In genomic region chr4:87651275-87651674, GRCm38 (mm10) we compare ENCODE assay signal across 14 mouse cellular contexts.
DNase-seq lines count a peak whose midpoint lies in the region; ATAC-seq lines count a peak whose summit lies in the region.
"Had no signal": no experiment of that assay in that cellular context is flagged by ENCODE, and none has a peak within 500 bp of the region (broad histone marks: within the 10 kb centered on the region; RNA-seq: fewer than 3 reads in every experiment).

No protein-coding gene starts in this region.

- H3K27ac ChIP-seq in hindbrain, embryonic 13.5 days: peak overlapping the region; percentile 45; the same call in 1 of the 2 replicates
- H3K27ac ChIP-seq in hindbrain, embryonic 11.5 days (ENCODE audit: low read depth, low read length): no peak overlapping the region
- peak overlapping the region; percentile 66 for H3K27ac ChIP-seq in forebrain, embryonic 16.5 days (ENCODE audit: low read length)
- H3K27ac ChIP-seq: limb, embryonic 10.5 days; liver, embryonic 14.5 days; neural tube, embryonic 13.5 days had no signal

- no peak overlapping the region for H3K9ac ChIP-seq in hindbrain, embryonic 13.5 days
- no peak overlapping the region for H3K9ac ChIP-seq in hindbrain, embryonic 11.5 days (ENCODE audit: low read depth, low read length)
- no peak overlapping the region for H3K9ac ChIP-seq in forebrain, embryonic 16.5 days (replicated peaks; ENCODE audit: low read depth, low read length)
- H3K9ac ChIP-seq: liver, embryonic 14.5 days; neural tube, embryonic 13.5 days had no signal

- no peaks in the 10 kb centered on the region for H3K9me3 ChIP-seq in hindbrain, embryonic 13.5 days
- no peaks in the 10 kb centered on the region for H3K9me3 ChIP-seq in hindbrain, embryonic 11.5 days (ENCODE audit: control insufficient read depth, low read length)
- H3K9me3 ChIP-seq in forebrain, embryonic 16.5 days (ENCODE audit: control insufficient read depth, low read length): no peaks in the 10 kb centered on the region
- H3K9me3 ChIP-seq: limb, embryonic 10.5 days; neural tube, embryonic 13.5 days had no signal

- H3K4me2 ChIP-seq in hindbrain, embryonic 13.5 days: no peak overlapping the region
- H3K4me2 ChIP-seq in hindbrain, embryonic 11.5 days (replicated peaks; ENCODE audit: low read depth, low read length): no peak overlapping the region
- no peak overlapping the region for H3K4me2 ChIP-seq in forebrain, embryonic 16.5 days (ENCODE audit: low read length)
- H3K4me2 ChIP-seq: neural tube, embryonic 13.5 days had no signal

- no peaks in the 10 kb centered on the region for H3K27me3 ChIP-seq in hindbrain, embryonic 13.5 days
- H3K27me3 ChIP-seq in hindbrain, embryonic 11.5 days (ENCODE audit: control insufficient read depth, insufficient read depth, low read length): no peaks in the 10 kb centered on the region
- H3K27me3 ChIP-seq in forebrain, embryonic 16.5 days (replicated peaks; ENCODE audit: control insufficient read depth, insufficient read depth, low read length): no peaks in the 10 kb centered on the region

- no peak for DNase-seq in hindbrain, embryonic 11.5 days (ENCODE audit: low spot score)
- peak; percentile 6 for DNase-seq in cerebellum, adult 11-12 months
- peak; percentile 75 to 78 for DNase-seq in cerebellum, postnatal 10 days
- no peak for DNase-seq in adrenal gland, postnatal 4 days (ENCODE audit: low spot score in 2 of 2)
- DNase-seq in layer of hippocampus, postnatal 14 days (ENCODE audit: low spot score in 2 of 2): no peak
- no peak for DNase-seq in layer of hippocampus, adult 8-10 months (ENCODE audit: low spot score in 2 of 2)
- DNase-seq: gastrocnemius, postnatal 14 days; kidney, postnatal 4 days had no signal

- no peaks in the 10 kb centered on the region for H3K36me3 ChIP-seq in hindbrain, embryonic 13.5 days
- no peaks in the 10 kb centered on the region for H3K36me3 ChIP-seq in hindbrain, embryonic 11.5 days (ENCODE audit: control insufficient read depth, insufficient read depth, low read length)
- H3K36me3 ChIP-seq in forebrain, embryonic 16.5 days (ENCODE audit: control insufficient read depth, insufficient read depth): no peaks in the 10 kb centered on the region
- H3K36me3 ChIP-seq: limb, embryonic 10.5 days; neural tube, embryonic 13.5 days had no signal

- peaks cover 42% of the 10 kb centered on the region for H3K4me1 ChIP-seq in hindbrain, embryonic 13.5 days (replicated peaks)
- peaks cover 2% of the 10 kb centered on the region; the same call in 1 of the 2 replicates for H3K4me1 ChIP-seq in hindbrain, embryonic 11.5 days (replicated peaks; ENCODE audit: control insufficient read depth, insufficient read depth, low read length)
- H3K4me1 ChIP-seq in forebrain, embryonic 16.5 days (replicated peaks; ENCODE audit: control insufficient read depth, insufficient read depth, low read length): peaks cover 31% of the 10 kb centered on the region

- no peak for ATAC-seq in hindbrain, embryonic 13.5 days (ENCODE audit: low FRiP score)
- no peak for ATAC-seq in hindbrain, embryonic 11.5 days (ENCODE audit: low FRiP score)
- ATAC-seq in forebrain, embryonic 16.5 days: peak; percentile 74
- ATAC-seq: inflammation-experienced regulatory T-cells, adult 6 months had no signal

- WGBS in hindbrain, embryonic 13.5 days: 63% methylated on average over 3 of the region's 3 CpGs
- 71% methylated on average over 3 of the region's 3 CpGs for WGBS in hindbrain, embryonic 11.5 days
- WGBS in forebrain, embryonic 16.5 days: 12% methylated on average over 3 of the region's 3 CpGs

- H3K4me3 ChIP-seq in hindbrain, embryonic 13.5 days: no peak overlapping the region
- no peak overlapping the region for H3K4me3 ChIP-seq in hindbrain, embryonic 11.5 days (ENCODE audit: low read depth, low read length)
- no peak overlapping the region for H3K4me3 ChIP-seq in forebrain, embryonic 16.5 days (replicated peaks; ENCODE audit: low read length)
- H3K4me3 ChIP-seq: limb, embryonic 10.5 days; neural tube, embryonic 13.5 days had no signal

Comparison
In these comparisons a context has a peak if more than half of its experiments do, and no peak if none do; other contexts are left out.
1. DNase-seq: peak in cerebellum, adult 11-12 months (single experiment) and cerebellum, postnatal 10 days (2 of 2); none in hindbrain, embryonic 11.5 days (single experiment), adrenal gland, postnatal 4 days (0 of 2), layer of hippocampus, postnatal 14 days (0 of 2) and layer of hippocampus, adult 8-10 months (0 of 2).